Mouse (Mus musculus): ENCODE measurements at regions not wholly inside any gene's neighbourhood (a gene's known extent, or its start where the extent isn't known, plus 50 kb on each side); places are given as distances from the start of the nearest gene placed in this dataset.

DNA sequence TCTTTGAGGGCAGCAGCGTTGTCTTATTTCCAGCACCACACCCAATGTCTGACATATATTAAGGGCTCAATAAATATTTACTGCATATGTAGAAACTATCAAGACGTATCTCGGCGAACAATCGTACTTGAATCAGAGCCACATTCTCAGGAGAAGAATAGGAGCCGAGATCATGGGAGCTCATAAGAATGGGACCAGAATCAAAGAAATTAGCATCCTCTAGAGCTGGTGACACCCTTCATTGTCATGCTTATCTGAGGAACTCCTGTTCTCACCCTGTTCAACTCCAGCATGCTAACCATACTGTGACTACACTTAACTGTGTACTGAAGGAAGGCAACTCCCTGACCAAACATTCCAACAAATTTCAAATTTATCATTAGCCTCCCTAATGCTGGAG lies 72.2 kb upstream of the Etv6 start:
- TF ChIP-seq POLR2A (IDR thresholded peaks at IDR 0.05; ENCODE audit: control insufficient read depth, low read depth, low read length) (no peak), CTCF (IDR thresholded peaks at IDR 0.05; ENCODE audit: control insufficient read depth, insufficient read depth, insufficient replicate concordance, low read depth, low read length) (no peak)

All from testis, adult 2 months (tissue).